Mouse (Mus musculus): Measurements from ENCODE around the gene Prl3d2.
"Not testable (repeated sequence)": the region's sequence is repeated elsewhere in the genome, so short reads cannot be mapped to it uniquely, and the experiment has no call there.

Gene Prl3d2

GRCm38 (mm10) chr13:27121398-27121797, at the start of gene Prl3d2:
Gene Prl3d2, plus strand, starts transcription at chr13:27121698.
- DNase-seq (ENCODE audit: low spot score) = not testable (repeated sequence)

- DNase-seq (ENCODE audit: low spot score) = not testable (repeated sequence)
Observed at GRCm38 (mm10) chr13:27093890-27094289, 27.6 kb upstream of the Prl3d2 start, which contains the start of gene Prl3d1. Gene Prl3d1, plus strand, starts transcription at chr13:27094190.

GRCm38 (mm10) chr13:27148264-27148663, 26.8 kb downstream of the Prl3d2 start:
- no peak for DNase-seq (ENCODE audit: low spot score)

GRCm38 (mm10) chr13:27156490-27156889, 35.0 kb downstream of the Prl3d2 start, which contains the start of gene Prl3d3:
Gene Prl3d3, plus strand, starts transcription at chr13:27156790.
- not testable (repeated sequence) for DNase-seq (ENCODE audit: low spot score)

Measured in retina, embryonic 14.5 days (tissue).